Mouse (Mus musculus) bone marrow macrophage, adult 2 months (primary cell): ENCODE results near the gene Gprc5a. TPM values are rescaled to one million over a fixed set of nuclear protein-coding genes. Genes with fewer than 3 reads are reported as not detected.

Experiments used
- H3K27ac ChIP-seq: 2 replicates; pipeline ENCODE4 v1.5.1; 2012; ENCODE audit warnings: low read depth, low read length; ENCODE audit not compliant: insufficient read depth
- H3K4me1 ChIP-seq: 2 replicates; pipeline ENCODE4 v1.6.1; 2012; ENCODE audit warnings: low read length; ENCODE audit not compliant: control insufficient read depth, insufficient read depth
- H3K4me3 ChIP-seq: 2 replicates; pipeline ENCODE4 v1.5.1; 2012; ENCODE audit warnings: mild to moderate bottlenecking, low read length, moderate library complexity; ENCODE audit not compliant: insufficient read depth
- CTCF ChIP-seq: IDR thresholded peaks from 2 replicates; pipeline ENCODE4 v1.5.1; 2012; ENCODE audit warnings: low read depth, mild to moderate bottlenecking, low read length, moderate library complexity
- POLR2A ChIP-seq: IDR thresholded peaks from 2 replicates; pipeline ENCODE4 v1.6.1; 2012; ENCODE audit warnings: mild to moderate bottlenecking, low read depth, low read length, borderline replicate concordance
- polyA plus RNA-seq: library from polyadenylated mRNA; stranded (reverse); fragments of >200 nt; gene quantifications from 2 replicates; pipeline ENCODE4 v1.2.4, GENCODE M21; 2012; ENCODE audit not compliant: missing spikeins, insufficient read depth, insufficient read length

Gprc5a gene
- polyA plus RNA-seq, 1 experiment = not detected

- no peak for TF ChIP-seq POLR2A
- TF ChIP-seq CTCF = no peak
- Histone ChIP-seq H3K4me1 (no peaks in the 10 kb centered on the region), H3K27ac (no peak overlapping the region), H3K4me3 (no peak overlapping the region)
Observed at GRCm38 (mm10) chr6:135040275-135040871, 25.1 kb upstream of the Gprc5a start.

GRCm38 (mm10) chr6:135041930-135042329 is 23.5 kb upstream of the Gprc5a start:
- no peak overlapping the region for H3K27ac ChIP-seq
- H3K4me3 ChIP-seq = no peak overlapping the region
- no peak for TF ChIP-seq POLR2A
- no peak for TF ChIP-seq CTCF
- H3K4me1 ChIP-seq = no peaks in the 10 kb centered on the region

GRCm38 (mm10) chr6:135047276-135047675 is 18.2 kb upstream of the Gprc5a start:
- Histone ChIP-seq H3K4me1 (0 out of 2 replicates have a peak, but pooled peaks cover 3% of the 10 kb centered on the region), H3K27ac (no peak overlapping the region), H3K4me3 (no peak overlapping the region)
- TF ChIP-seq POLR2A (no peak), CTCF (no peak)

GRCm38 (mm10) chr6:135048509-135048908 is 16.9 kb upstream of the Gprc5a start:
- TF ChIP-seq CTCF = no peak
- TF ChIP-seq POLR2A = no peak
- H3K4me1 ChIP-seq = 0 out of 2 replicates have a peak, but pooled peaks cover 3% of the 10 kb centered on the region
- H3K27ac ChIP-seq = no peak overlapping the region
- no peak overlapping the region for H3K4me3 ChIP-seq

- TF ChIP-seq POLR2A (no peak), CTCF (no peak)
- Histone ChIP-seq H3K27ac (no peak overlapping the region), H3K4me3 (no peak overlapping the region), H3K4me1 (0 out of 2 replicates have a peak, but pooled peaks cover 3% of the 10 kb centered on the region)
Observed at GRCm38 (mm10) chr6:135048956-135049355, 16.5 kb upstream of the Gprc5a start.

- Histone ChIP-seq H3K27ac (no peak overlapping the region), H3K4me3 (no peak overlapping the region), H3K4me1 (peaks cover 3% of the 10 kb centered on the region; the same call in 1 of the 2 replicates)
- TF ChIP-seq CTCF (no peak), POLR2A (no peak)
Observed at GRCm38 (mm10) chr6:135053789-135054188, 11.7 kb upstream of the Gprc5a start.

- Histone ChIP-seq H3K4me3 (no peak overlapping the region), H3K4me1 (peaks cover 2% of the 10 kb centered on the region; the same call in 1 of the 2 replicates), H3K27ac (no peak overlapping the region)
- TF ChIP-seq CTCF (no peak), POLR2A (no peak)
Observed at GRCm38 (mm10) chr6:135055882-135056281, 9.6 kb upstream of the Gprc5a start.

- peaks cover 2% of the 10 kb centered on the region; the same call in 1 of the 2 replicates for H3K4me1 ChIP-seq
- no peak for TF ChIP-seq POLR2A
- TF ChIP-seq CTCF = no peak
- H3K4me3 ChIP-seq = no peak overlapping the region
- H3K27ac ChIP-seq = no peak overlapping the region
Observed at GRCm38 (mm10) chr6:135060728-135061127, 4.7 kb upstream of the Gprc5a start.

GRCm38 (mm10) chr6:135064621-135065020 is 830 bp upstream of the Gprc5a start:
- Histone ChIP-seq H3K27ac (no peak overlapping the region), H3K4me1 (0 out of 2 replicates have a peak, but pooled peaks cover 2% of the 10 kb centered on the region), H3K4me3 (no peak overlapping the region)
- TF ChIP-seq POLR2A = no peak
- no peak for TF ChIP-seq CTCF

- TF ChIP-seq POLR2A (no peak), CTCF (no peak)
- H3K4me1 ChIP-seq = 0 out of 2 replicates have a peak, but pooled peaks cover 2% of the 10 kb centered on the region
- no peak overlapping the region for H3K4me3 ChIP-seq
- H3K27ac ChIP-seq = no peak overlapping the region
Observed at GRCm38 (mm10) chr6:135066795-135067445, 1.5 kb downstream of the Gprc5a start.
